In the genomic region with DNA sequence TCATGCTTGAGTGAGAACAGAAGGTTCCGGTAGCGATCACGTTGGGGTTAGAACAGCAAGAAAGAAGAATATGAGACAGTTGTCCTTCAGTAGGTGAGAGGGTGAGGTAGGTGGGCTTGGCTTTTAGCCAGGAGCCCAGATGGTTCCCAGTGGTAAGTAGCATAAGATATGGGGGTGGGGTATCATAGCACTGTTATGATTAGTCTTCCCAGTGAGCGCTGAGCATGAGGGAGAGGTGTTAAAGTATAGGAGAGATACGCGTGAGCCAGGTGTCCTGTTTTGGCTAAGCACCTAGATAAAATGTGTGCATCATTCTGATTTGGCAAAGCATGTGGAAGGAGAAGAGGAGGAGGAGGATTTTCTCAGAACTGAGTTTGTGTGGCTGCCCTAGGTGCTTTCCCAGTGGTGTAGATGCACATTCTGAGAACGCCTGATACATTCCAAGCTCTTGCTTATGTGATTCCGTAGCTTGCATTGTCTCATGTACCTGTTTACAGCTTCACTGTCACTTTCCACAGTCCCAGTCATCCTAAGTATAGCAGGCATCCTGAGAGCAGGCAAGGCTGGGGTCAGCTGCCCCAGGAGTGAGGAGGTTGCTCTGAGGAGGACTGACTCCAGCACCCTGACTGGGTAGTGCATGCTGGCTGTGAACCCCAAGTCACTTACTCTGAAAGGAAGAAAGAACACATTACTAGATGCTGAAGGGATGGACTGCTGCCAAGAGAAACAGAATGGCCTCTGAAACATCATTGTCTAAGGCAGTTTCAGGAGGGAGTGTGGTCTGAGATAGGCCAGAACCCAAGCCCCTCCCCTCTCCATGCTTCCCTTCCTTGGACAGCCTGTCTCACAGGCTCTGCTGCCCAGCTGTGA, we compare ENCODE assay signal across 9 mouse cellular contexts. TPM values are rescaled to one million over a fixed set of nuclear protein-coding genes. Genes with fewer than 3 reads are reported as not detected.
DNase-seq lines count a peak whose midpoint lies in the region; ATAC-seq lines count a peak whose summit lies in the region.
"Had no signal": no experiment of that assay in that cellular context is flagged by ENCODE, and none has a peak within 500 bp of the region (broad histone marks: within the 10 kb centered on the region; RNA-seq: fewer than 3 reads in every experiment).

No protein-coding gene starts in this region.

- DNase-seq in layer of hippocampus, adult 8-10 months (ENCODE audit: low spot score in 2 of 2) = peak; percentile 30 to 39
- no peak for DNase-seq in layer of hippocampus, postnatal 36 days
- DNase-seq in cerebellum, adult 11 months = peak; percentile 35
- peak; percentile 31 for DNase-seq in heart, adult 8-10 months (ENCODE audit: low spot score)
- DNase-seq in lung, postnatal 10 days = peak; percentile 62
- DNase-seq in gastrocnemius, adult 8-10 months (ENCODE audit: low spot score in 2 of 2) = no peak

- peaks cover 6% of the 10 kb centered on the region for H3K4me1 ChIP-seq in intestine, embryonic 16.5 days (ENCODE audit: control insufficient read depth, insufficient read depth, low read length)

- H3K27ac ChIP-seq in intestine, embryonic 16.5 days (ENCODE audit: low read length) = no peak overlapping the region

- H3K9ac ChIP-seq in intestine, embryonic 16.5 days (ENCODE audit: low read depth, low read length) = no peak overlapping the region; the same call in 1 of the 2 replicates

- peaks cover 2% of the 10 kb centered on the region; the same call in 1 of the 2 replicates for H3K36me3 ChIP-seq in intestine, embryonic 16.5 days (ENCODE audit: control insufficient read depth, insufficient read depth, low read length)

- ATAC-seq in CD4-positive, CD25-positive, alpha-beta regulatory T cell, adult 4 months = no peak
- ATAC-seq in intestine, embryonic 16.5 days = no peak

- no peak overlapping the region for H3K4me3 ChIP-seq in intestine, embryonic 16.5 days (ENCODE audit: low read length)

- 78% methylated on average over 8 of the region's 8 CpGs for WGBS in intestine, embryonic 16.5 days

- no peaks in the 10 kb centered on the region for H3K27me3 ChIP-seq in intestine, embryonic 16.5 days (replicated peaks; ENCODE audit: control insufficient read depth, insufficient read depth, low read length)

- H3K4me2 ChIP-seq in intestine, embryonic 16.5 days (ENCODE audit: low read depth, low read length) = no peak overlapping the region

- H3K9me3 ChIP-seq in intestine, embryonic 16.5 days (ENCODE audit: control insufficient read depth, low read length) = no peaks in the 10 kb centered on the region

RNA-seq across cellular contexts. Expression of gene Rasgef1c, which starts 24.5 kb away (rescaled TPM):
- 1 to 10 TPM; 2.4 to 3.6 (median 2.9) TPM for total RNA-seq in layer of hippocampus, adult 8-10 months (2022)
- total RNA-seq in layer of hippocampus, postnatal 36 days (2021) = 1 to 10 TPM; 1.2 to 1.6 TPM
- under 1 TPM; 0.23 to 0.56 (median 0.44) TPM for total RNA-seq in heart, adult 8-10 months (2022)
- total RNA-seq in gastrocnemius, adult 8-10 months (2022) = under 1 TPM in 2 of 4 experiments, not detected in 2; 0.24 to 0.43 TPM
- polyA plus RNA-seq in CD4-positive, CD25-positive, alpha-beta regulatory T cell, adult 4 months (2017; shearing (Covaris generic)) = under 1 TPM; 0.35 to 0.39 TPM
- polyA plus RNA-seq in intestine, embryonic 16.5 days (2015; fragmentation: Nextera tagmentation; extraction: Ambion mirVana) = 0.26 and 0.28 TPM in 2 replicates
- total RNA-seq: neutrophil, adult 5-6 weeks had no signal

RNA-seq across cellular contexts. Expression of gene Mapk9, which starts 30.6 kb away (rescaled TPM):
- 100 to 1,000 TPM; 143 to 179 (median 165) TPM for total RNA-seq in layer of hippocampus, adult 8-10 months (2022)
- total RNA-seq in layer of hippocampus, postnatal 36 days (2021) = 100 to 1,000 TPM; 146 to 152 TPM
- 10 to 100 TPM; 42.8 to 47.4 (median 43.5) TPM for total RNA-seq in heart, adult 8-10 months (2022)
- total RNA-seq in gastrocnemius, adult 8-10 months (2022) = 10 to 100 TPM; 45.2 to 65.2 (median 53.8) TPM
- 10 to 100 TPM; 16.0 to 18.5 TPM for polyA plus RNA-seq in CD4-positive, CD25-positive, alpha-beta regulatory T cell, adult 4 months (2017; shearing (Covaris generic))
- 26.6 and 27.8 TPM in 2 replicates for polyA plus RNA-seq in intestine, embryonic 16.5 days (2015; fragmentation: Nextera tagmentation; extraction: Ambion mirVana)

Comparison
In these comparisons a context has a peak if more than half of its experiments do, and no peak if none do; other contexts are left out.
1. DNase-seq: peak in layer of hippocampus, adult 8-10 months (2 of 2), cerebellum, adult 11 months (single experiment), heart, adult 8-10 months (single experiment) and lung, postnatal 10 days (single experiment); none in layer of hippocampus, postnatal 36 days (0 of 2) and gastrocnemius, adult 8-10 months (0 of 2).